Mouse (Mus musculus) spleen, postnatal 4 days (tissue): ENCODE data around the gene Hils1.
A peak's percentile ranks its signal among the peaks of the same experiment; 100 is the strongest.

Source experiments
- DNase-seq, 2 experiments: peaks; one replicate each; pipeline ENCODE4 v3.0.0; 2022; ENCODE audit warnings: low spot score in 2 of 2

The Hils1 gene

GRCm38 (mm10) chr11:95004136-95004936 is 36.9 kb downstream of the Hils1 start:
- no peak for DNase-seq

GRCm38 (mm10) chr11:95004937-95005198 is 37.5 kb downstream of the Hils1 start:
- DNase-seq, result no peak

GRCm38 (mm10) chr11:95006038-95006437 is 38.6 kb downstream of the Hils1 start:
- DNase-seq, result peak in 1 of 2 experiments; percentile 30

- DNase-seq, result peak; percentile 84 to 92
Measured at GRCm38 (mm10) chr11:95006525-95007219, 39.3 kb downstream of the Hils1 start.

GRCm38 (mm10) chr11:95007418-95007817 is 40.0 kb downstream of the Hils1 start:
- DNase-seq, result no peak

- peak in 1 of 2 experiments; percentile 53 for DNase-seq
Measured at GRCm38 (mm10) chr11:95008661-95009628, 41.6 kb downstream of the Hils1 start.

GRCm38 (mm10) chr11:95009629-95010014 is 42.2 kb downstream of the Hils1 start, which contains the start of gene Samd14:
Gene Samd14, plus strand, starts transcription at chr11:95009879.
- DNase-seq, result peak; percentile 70 to 84

GRCm38 (mm10) chr11:95010141-95010739 is 42.8 kb downstream of the Hils1 start:
- DNase-seq, result peak; percentile 60 to 84

- peak in 1 of 2 experiments; percentile 50 for DNase-seq
Measured at GRCm38 (mm10) chr11:95010841-95011403, 43.5 kb downstream of the Hils1 start.

- DNase-seq, result no peak
Measured at GRCm38 (mm10) chr11:95011416-95011815, 44.0 kb downstream of the Hils1 start.

- DNase-seq, result peak; percentile 80 to 86
Measured at GRCm38 (mm10) chr11:95012075-95012474, 44.7 kb downstream of the Hils1 start.

GRCm38 (mm10) chr11:95012487-95012886 is 45.1 kb downstream of the Hils1 start:
- no peak for DNase-seq

- no peak for DNase-seq
Measured at GRCm38 (mm10) chr11:95015484-95015883, 48.1 kb downstream of the Hils1 start.
